Mouse (Mus musculus): ENCODE results near the gene Glt1d1. TPM values are rescaled to one million over a fixed set of nuclear protein-coding genes. Genes with fewer than 3 reads are reported as not detected.
"Not testable (repeated sequence)": the region's sequence is repeated elsewhere in the genome, so short reads cannot be mapped to it uniquely, and the experiment has no call there.

The Glt1d1 gene
- polyA plus RNA-seq, 1 experiment from 2014 or later, result 0.54 TPM

GRCm38 (mm10) chr5:127705976-127706375 lies 73.9 kb downstream of the Glt1d1 start:
- no peaks in the 10 kb centered on the region for H3K36me3 ChIP-seq (ENCODE audit: insufficient read depth, low read length)

GRCm38 (mm10) chr5:127708143-127708542 lies 76.1 kb downstream of the Glt1d1 start:
- H3K4me2 ChIP-seq (replicated peaks; ENCODE audit: low read depth, low read length), result no peak overlapping the region
- H3K27me3 ChIP-seq (ENCODE audit: insufficient read depth, low read length), result no peaks in the 10 kb centered on the region
- no peaks in the 10 kb centered on the region for H3K36me3 ChIP-seq (ENCODE audit: insufficient read depth, low read length)
- WGBS, result 72% methylated on average over 9 of the region's 9 CpGs
- no peak overlapping the region for H3K4me3 ChIP-seq (ENCODE audit: low read length)
- no peak overlapping the region for H3K27ac ChIP-seq (ENCODE audit: low read length)
- no peaks in the 10 kb centered on the region for H3K4me1 ChIP-seq (ENCODE audit: insufficient read depth, low read length)
- no peak for ATAC-seq (ENCODE audit: low FRiP score, low TSS enrichment)
- no peak overlapping the region for H3K9ac ChIP-seq (replicated peaks; ENCODE audit: low read length)
- H3K9me3 ChIP-seq (ENCODE audit: low read length), result peaks cover 4% of the 10 kb centered on the region; the same call in 1 of the 2 replicates

More at GRCm38 (mm10) chr5:127705976-127706375, 73.9 kb downstream of the Glt1d1 start:
- no peak overlapping the region for H3K9ac ChIP-seq (replicated peaks; ENCODE audit: low read length)
- no peaks in the 10 kb centered on the region for H3K27me3 ChIP-seq (ENCODE audit: insufficient read depth, low read length)
- 91% methylated on average over 8 of the region's 8 CpGs for WGBS
- no peaks in the 10 kb centered on the region for H3K9me3 ChIP-seq (ENCODE audit: low read length)
- H3K4me2 ChIP-seq (replicated peaks; ENCODE audit: low read depth, low read length), result no peak overlapping the region
- H3K27ac ChIP-seq (ENCODE audit: low read length), result no peak overlapping the region
- no peak overlapping the region for H3K4me3 ChIP-seq (ENCODE audit: low read length)
- no peaks in the 10 kb centered on the region for H3K4me1 ChIP-seq (ENCODE audit: insufficient read depth, low read length)
- no peak for ATAC-seq (ENCODE audit: low FRiP score, low TSS enrichment)

GRCm38 (mm10) chr5:127714783-127715704 lies 83.0 kb downstream of the Glt1d1 start:
- no peak overlapping the region for H3K4me2 ChIP-seq (replicated peaks; ENCODE audit: low read depth, low read length)
- no peak overlapping the region for H3K27ac ChIP-seq (ENCODE audit: low read length)
- no peak overlapping the region for H3K9ac ChIP-seq (replicated peaks; ENCODE audit: low read length)
- no peaks in the 10 kb centered on the region for H3K36me3 ChIP-seq (ENCODE audit: insufficient read depth, low read length)
- ATAC-seq (ENCODE audit: low FRiP score, low TSS enrichment), result no peak
- H3K4me1 ChIP-seq (ENCODE audit: insufficient read depth, low read length), result no peaks in the 10 kb centered on the region
- WGBS, result 78% methylated on average over 7 of the region's 7 CpGs
- peaks cover 4% of the 10 kb centered on the region; the same call in 1 of the 2 replicates for H3K9me3 ChIP-seq (ENCODE audit: low read length)
- H3K4me3 ChIP-seq (ENCODE audit: low read length), result no peak overlapping the region
- H3K27me3 ChIP-seq (ENCODE audit: insufficient read depth, low read length), result no peaks in the 10 kb centered on the region

GRCm38 (mm10) chr5:127720591-127721379 lies 88.7 kb downstream of the Glt1d1 start:
- Histone ChIP-seq H3K9ac (replicated peaks; ENCODE audit: low read length) (no peak overlapping the region), H3K4me3 (ENCODE audit: low read length) (peak overlapping the region; percentile 12), H3K4me1 (ENCODE audit: insufficient read depth, low read length) (no peaks in the 10 kb centered on the region), H3K4me2 (replicated peaks; ENCODE audit: low read depth, low read length) (peak overlapping the region; percentile 24), H3K36me3 (ENCODE audit: insufficient read depth, low read length) (no peaks in the 10 kb centered on the region), H3K9me3 (ENCODE audit: low read length) (no peaks in the 10 kb centered on the region), H3K27me3 (ENCODE audit: insufficient read depth, low read length) (no peaks in the 10 kb centered on the region), H3K27ac (ENCODE audit: low read length) (no peak overlapping the region)
- 34% methylated on average over 15 of the region's 15 CpGs for WGBS
- ATAC-seq (ENCODE audit: low FRiP score, low TSS enrichment), result peak; percentile 84; the same call in 1 of the 2 replicates

GRCm38 (mm10) chr5:127722171-127722570 lies 90.1 kb downstream of the Glt1d1 start:
- WGBS, result 96% methylated on average over 12 of the region's 12 CpGs
- not testable (repeated sequence) for H3K4me1 ChIP-seq (ENCODE audit: insufficient read depth, low read length); H3K4me3 ChIP-seq (ENCODE audit: low read length); H3K4me2 ChIP-seq (replicated peaks; ENCODE audit: low read depth, low read length); H3K36me3 ChIP-seq (ENCODE audit: insufficient read depth, low read length); H3K27ac ChIP-seq (ENCODE audit: low read length); ATAC-seq (ENCODE audit: low FRiP score, low TSS enrichment); H3K9me3 ChIP-seq (ENCODE audit: low read length); H3K9ac ChIP-seq (replicated peaks; ENCODE audit: low read length); H3K27me3 ChIP-seq (ENCODE audit: insufficient read depth, low read length)

- H3K4me3 ChIP-seq (ENCODE audit: low read length), result no peak overlapping the region
- no peak overlapping the region for H3K9ac ChIP-seq (replicated peaks; ENCODE audit: low read length)
- no peak for ATAC-seq (ENCODE audit: low FRiP score, low TSS enrichment)
- no peaks in the 10 kb centered on the region for H3K9me3 ChIP-seq (ENCODE audit: low read length)
- H3K4me2 ChIP-seq (replicated peaks; ENCODE audit: low read depth, low read length), result no peak overlapping the region
- no peaks in the 10 kb centered on the region for H3K36me3 ChIP-seq (ENCODE audit: insufficient read depth, low read length)
- H3K27me3 ChIP-seq (ENCODE audit: insufficient read depth, low read length), result no peaks in the 10 kb centered on the region
- no peak overlapping the region for H3K27ac ChIP-seq (ENCODE audit: low read length)
- H3K4me1 ChIP-seq (ENCODE audit: insufficient read depth, low read length), result no peaks in the 10 kb centered on the region
- 95% methylated on average over 2 of the region's 2 CpGs for WGBS
Observed at GRCm38 (mm10) chr5:127730351-127730750, 98.3 kb downstream of the Glt1d1 start.

- no peaks in the 10 kb centered on the region for H3K4me1 ChIP-seq (ENCODE audit: insufficient read depth, low read length)
- no peaks in the 10 kb centered on the region for H3K27me3 ChIP-seq (ENCODE audit: insufficient read depth, low read length)
- 77% methylated on average over 16 of the region's 16 CpGs for WGBS
- H3K9me3 ChIP-seq (ENCODE audit: low read length), result no peaks in the 10 kb centered on the region
- H3K36me3 ChIP-seq (ENCODE audit: insufficient read depth, low read length), result no peaks in the 10 kb centered on the region
- ATAC-seq (ENCODE audit: low FRiP score, low TSS enrichment), result no peak
- no peak overlapping the region for H3K9ac ChIP-seq (replicated peaks; ENCODE audit: low read length)
- H3K4me2 ChIP-seq (replicated peaks; ENCODE audit: low read depth, low read length), result no peak overlapping the region
- no peak overlapping the region for H3K4me3 ChIP-seq (ENCODE audit: low read length)
- H3K27ac ChIP-seq (ENCODE audit: low read length), result no peak overlapping the region
Observed at GRCm38 (mm10) chr5:127741331-127741730, 109.3 kb downstream of the Glt1d1 start.

GRCm38 (mm10) chr5:127749540-127749939 lies 117.5 kb downstream of the Glt1d1 start:
- ATAC-seq (ENCODE audit: low FRiP score, low TSS enrichment); H3K4me2 ChIP-seq (replicated peaks; ENCODE audit: low read depth, low read length); H3K27ac ChIP-seq (ENCODE audit: low read length); H3K4me1 ChIP-seq (ENCODE audit: insufficient read depth, low read length); H3K9me3 ChIP-seq (ENCODE audit: low read length); H3K4me3 ChIP-seq (ENCODE audit: low read length); H3K36me3 ChIP-seq (ENCODE audit: insufficient read depth, low read length); H3K9ac ChIP-seq (replicated peaks; ENCODE audit: low read length); H3K27me3 ChIP-seq (ENCODE audit: insufficient read depth, low read length): not testable (repeated sequence)
- 98% methylated on average over 3 of the region's 3 CpGs for WGBS

GRCm38 (mm10) chr5:127751262-127751975 lies 119.4 kb downstream of the Glt1d1 start:
- no peak overlapping the region for H3K4me2 ChIP-seq (replicated peaks; ENCODE audit: low read depth, low read length)
- H3K27me3 ChIP-seq (ENCODE audit: insufficient read depth, low read length), result no peaks in the 10 kb centered on the region
- no peak overlapping the region for H3K9ac ChIP-seq (replicated peaks; ENCODE audit: low read length)
- H3K27ac ChIP-seq (ENCODE audit: low read length), result no peak overlapping the region
- ATAC-seq (ENCODE audit: low FRiP score, low TSS enrichment), result peak; percentile 75; the same call in 1 of the 2 replicates
- 21% methylated on average over 20 of the region's 20 CpGs for WGBS
- H3K4me1 ChIP-seq (ENCODE audit: insufficient read depth, low read length), result no peaks in the 10 kb centered on the region
- no peaks in the 10 kb centered on the region for H3K36me3 ChIP-seq (ENCODE audit: insufficient read depth, low read length)
- no peaks in the 10 kb centered on the region; the same call in 1 of the 2 replicates for H3K9me3 ChIP-seq (ENCODE audit: low read length)
- H3K4me3 ChIP-seq (ENCODE audit: low read length), result no peak overlapping the region
